10 mouse cellular contexts compared by ENCODE assay signal in genomic region chr4:107984282-107984981, GRCm38 (mm10). TPM values are rescaled to one million over a fixed set of nuclear protein-coding genes. Genes with fewer than 3 reads are reported as not detected.
A peak's percentile ranks its signal among the peaks of the same experiment; 100 is the strongest.
DNase-seq lines count a peak whose midpoint lies in the region; ATAC-seq and TF ChIP-seq lines count a peak whose summit lies in the region.
"Had no signal": no experiment of that assay in that cellular context is flagged by ENCODE, and none has a peak within 500 bp of the region (broad histone marks: within the 10 kb centered on the region; RNA-seq: fewer than 3 reads in every experiment).

No protein-coding gene starts in this region.

- H3K9ac ChIP-seq in hindbrain, postnatal 0 days (replicated peaks; ENCODE audit: low read length), result no peak overlapping the region
- no peak overlapping the region for H3K9ac ChIP-seq in hindbrain, embryonic 14.5 days
- no peak overlapping the region for H3K9ac ChIP-seq in kidney, embryonic 15.5 days
- H3K9ac ChIP-seq in neural tube, embryonic 15.5 days (replicated peaks), result no peak overlapping the region
- H3K9ac ChIP-seq: heart, embryonic 13.5 days had no signal

- H3K27me3 ChIP-seq in hindbrain, postnatal 0 days (ENCODE audit: insufficient read depth, low read length), result no peaks in the 10 kb centered on the region
- H3K27me3 ChIP-seq in hindbrain, embryonic 14.5 days (ENCODE audit: control insufficient read depth, insufficient read depth, low read length), result no peaks in the 10 kb centered on the region
- no peaks in the 10 kb centered on the region for H3K27me3 ChIP-seq in kidney, embryonic 15.5 days
- no peaks in the 10 kb centered on the region for H3K27me3 ChIP-seq in neural tube, embryonic 15.5 days (replicated peaks)
- H3K27me3 ChIP-seq: heart, embryonic 13.5 days had no signal

- H3K27ac ChIP-seq in hindbrain, postnatal 0 days, result no peak overlapping the region
- H3K27ac ChIP-seq in hindbrain, embryonic 14.5 days, result no peak overlapping the region
- H3K27ac ChIP-seq in kidney, embryonic 15.5 days, result peak overlapping the region; percentile 51
- no peak overlapping the region for H3K27ac ChIP-seq in neural tube, embryonic 15.5 days (replicated peaks)
- H3K27ac ChIP-seq: heart, embryonic 13.5 days had no signal

- H3K4me1 ChIP-seq in hindbrain, postnatal 0 days (ENCODE audit: insufficient read depth, low read length), result peaks cover 5% of the 10 kb centered on the region; the same call in 1 of the 2 replicates
- H3K4me1 ChIP-seq in hindbrain, embryonic 14.5 days (replicated peaks; ENCODE audit: control insufficient read depth, insufficient read depth, low read length), result no peaks in the 10 kb centered on the region
- peaks cover 34% of the 10 kb centered on the region for H3K4me1 ChIP-seq in kidney, embryonic 15.5 days
- peaks cover 10% of the 10 kb centered on the region for H3K4me1 ChIP-seq in neural tube, embryonic 15.5 days

- TF ChIP-seq CTCF in hindbrain, postnatal 0 days (IDR thresholded peaks at IDR 0.05; ENCODE audit: low read depth), result no peak

- H3K4me2 ChIP-seq in hindbrain, postnatal 0 days (ENCODE audit: low read depth, low read length), result no peak overlapping the region
- no peak overlapping the region for H3K4me2 ChIP-seq in hindbrain, embryonic 14.5 days (replicated peaks)
- no peak overlapping the region for H3K4me2 ChIP-seq in kidney, embryonic 15.5 days
- H3K4me2 ChIP-seq in neural tube, embryonic 15.5 days, result no peak overlapping the region
- H3K4me2 ChIP-seq: heart, embryonic 13.5 days had no signal

- no peaks in the 10 kb centered on the region for H3K36me3 ChIP-seq in hindbrain, postnatal 0 days (ENCODE audit: insufficient read depth, low read length)
- H3K36me3 ChIP-seq in hindbrain, embryonic 14.5 days (replicated peaks; ENCODE audit: control insufficient read depth, insufficient read depth), result no peaks in the 10 kb centered on the region
- H3K36me3 ChIP-seq in kidney, embryonic 15.5 days, result no peaks in the 10 kb centered on the region
- no peaks in the 10 kb centered on the region for H3K36me3 ChIP-seq in neural tube, embryonic 15.5 days
- H3K36me3 ChIP-seq: heart, embryonic 13.5 days had no signal

- H3K9me3 ChIP-seq in hindbrain, postnatal 0 days (ENCODE audit: low read length), result no peaks in the 10 kb centered on the region
- H3K9me3 ChIP-seq in hindbrain, embryonic 14.5 days (ENCODE audit: control insufficient read depth, low read length), result no peaks in the 10 kb centered on the region
- H3K9me3 ChIP-seq in kidney, embryonic 15.5 days (replicated peaks), result no peaks in the 10 kb centered on the region
- no peaks in the 10 kb centered on the region for H3K9me3 ChIP-seq in neural tube, embryonic 15.5 days (replicated peaks)
- H3K9me3 ChIP-seq: heart, embryonic 13.5 days had no signal

- ATAC-seq in hindbrain, postnatal 0 days, result no peak
- ATAC-seq in hindbrain, embryonic 14.5 days (ENCODE audit: low FRiP score), result no peak
- peak; percentile 61 for ATAC-seq in kidney, embryonic 15.5 days (replicated peaks; ENCODE audit: low FRiP score)
- no peak for ATAC-seq in neural tube, embryonic 15.5 days (ENCODE audit: low FRiP score)
- ATAC-seq in megakaryocyte progenitor cell, adult 5-6 weeks (replicated peaks; ENCODE audit: poor library complexity), result no peak

- intact Hi-C loops in left cerebral cortex, postnatal 4 days (cut with DNase I), result no loop called here

- peak; percentile 26 for DNase-seq in hindbrain, postnatal 0 days (ENCODE audit: low spot score)
- DNase-seq in hindbrain, embryonic 14.5 days (ENCODE audit: low spot score), result no peak
- peak; percentile 79 for DNase-seq in gastrocnemius, adult 18-20 months (ENCODE audit: low spot score)
- DNase-seq in left cerebral cortex, postnatal 4 days, result peak; percentile 35
- DNase-seq in right cerebral cortex, postnatal 14 days, result peak; percentile 72

- WGBS in hindbrain, postnatal 0 days, result 64% methylated on average over 7 of the region's 7 CpGs
- WGBS in hindbrain, embryonic 14.5 days, result 65% methylated on average over 7 of the region's 7 CpGs
- 42% methylated on average over 7 of the region's 7 CpGs for WGBS in kidney, embryonic 15.5 days
- 80% methylated on average over 7 of the region's 7 CpGs for WGBS in neural tube, embryonic 15.5 days

- no peak overlapping the region for H3K4me3 ChIP-seq in hindbrain, postnatal 0 days (ENCODE audit: low read length)
- no peak overlapping the region for H3K4me3 ChIP-seq in hindbrain, embryonic 14.5 days (replicated peaks; ENCODE audit: low read length)
- H3K4me3 ChIP-seq in kidney, embryonic 15.5 days (replicated peaks), result no peak overlapping the region
- no peak overlapping the region for H3K4me3 ChIP-seq in neural tube, embryonic 15.5 days (replicated peaks)
- H3K4me3 ChIP-seq: heart, embryonic 13.5 days had no signal

RNA-seq across cellular contexts. Expression of gene Slc1a7, which starts 16.3 kb away (rescaled TPM):
- total RNA-seq in hindbrain, postnatal 0 days (2014; rRNA removed), result 0.25 TPM in 1 of 2 replicates, not detected in the other
- 0.05 and 0.09 TPM in 2 replicates for polyA plus RNA-seq in hindbrain, postnatal 0 days (2015; fragmentation: Nextera tagmentation; extraction: Ambion mirVana)
- polyA plus RNA-seq in hindbrain, embryonic 14.5 days (2014; fragmentation: Nextera tagmentation; extraction: Ambion mirVana), result 0.08 TPM in 1 of 2 replicates, not detected in the other
- total RNA-seq in gastrocnemius, adult 18-20 months (2021), result under 1 TPM in 1 of 2 experiments, not detected in 1; 0.14 TPM
- polyA plus RNA-seq in kidney, embryonic 15.5 days (2015; fragmentation: Nextera tagmentation; extraction: Ambion mirVana), result not detected in 2 replicates
- not detected for total RNA-seq in left cerebral cortex, postnatal 4 days (2021)
- not detected in 2 replicates for polyA plus RNA-seq in neural tube, embryonic 15.5 days (2015; fragmentation: Nextera tagmentation; extraction: Ambion mirVana)
- not detected in 2 replicates for total RNA-seq in megakaryocyte progenitor cell, adult 5-6 weeks (2015)
- not detected in 2 replicates for total RNA-seq in megakaryocyte progenitor cell, adult 5-6 weeks (2017)
- total RNA-seq: MEL had no signal
- polyA plus RNA-seq: heart, embryonic 13.5 days had no signal
